Mouse (Mus musculus) monocyte, adult 5-6 weeks (primary cell): ENCODE results near the gene Bap1. TPM values are rescaled to one million over a fixed set of nuclear protein-coding genes. Genes with fewer than 3 reads are reported as not detected.

ENCODE experiments used
- ATAC-seq: fragments of 153-309, 156-312 bp; replicated peaks from 2 replicates; pipeline ENCODE4 v1.8.0; 2017; ENCODE audit warnings: mild to moderate bottlenecking; ENCODE audit not compliant: low TSS enrichment, insufficient number of reproducible peaks, severe bottlenecking, poor library complexity, low FRiP score
- total RNA-seq: library from RNA; stranded (forward); fragments of 200-1000, 200-491, 200-594 nt; gene quantifications from 3 replicates; pipeline ENCODE4 v1.2.3, GENCODE M21; 2017

The Bap1 gene
- total RNA-seq, 1 experiment from 2014 or later, result 40.4 TPM

GRCm38 (mm10) chr14:31232404-31233069 lies 18.7 kb upstream of the Bap1 start:
- no peak for ATAC-seq

GRCm38 (mm10) chr14:31233070-31233995 lies 17.9 kb upstream of the Bap1 start:
- no peak for ATAC-seq

- peak; percentile 85 for ATAC-seq
Observed at GRCm38 (mm10) chr14:31233996-31234591, 17.2 kb upstream of the Bap1 start.

GRCm38 (mm10) chr14:31237101-31237882 lies 14.0 kb upstream of the Bap1 start:
- ATAC-seq, result no peak

- ATAC-seq, result no peak
Observed at GRCm38 (mm10) chr14:31240528-31240927, 10.7 kb upstream of the Bap1 start.

- no peak for ATAC-seq
Observed at GRCm38 (mm10) chr14:31244777-31245176, 6.5 kb upstream of the Bap1 start.

- ATAC-seq, result no peak
Observed at GRCm38 (mm10) chr14:31245946-31246345, 5.3 kb upstream of the Bap1 start.

- no peak for ATAC-seq
Observed at GRCm38 (mm10) chr14:31248396-31248795, 2.9 kb upstream of the Bap1 start.

- no peak; the same call in 1 of the 2 replicates for ATAC-seq
Observed at GRCm38 (mm10) chr14:31250222-31251083, 797 bp upstream of the Bap1 start.

- ATAC-seq, result 0 out of 2 replicates have a peak, but pooled peaks have one; percentile 7
Observed at GRCm38 (mm10) chr14:31251626-31252025, 376 bp downstream of the Bap1 start.

- no peak for ATAC-seq
Observed at GRCm38 (mm10) chr14:31252091-31252490, 841 bp downstream of the Bap1 start.

- no peak for ATAC-seq
Observed at GRCm38 (mm10) chr14:31258476-31259050, 7.3 kb downstream of the Bap1 start.

GRCm38 (mm10) chr14:31260374-31260773 lies 9.1 kb downstream of the Bap1 start:
- ATAC-seq, result no peak

GRCm38 (mm10) chr14:31260932-31261331 lies 9.7 kb downstream of the Bap1 start:
- no peak for ATAC-seq

- no peak for ATAC-seq
Observed at GRCm38 (mm10) chr14:31267649-31268048, 16.4 kb downstream of the Bap1 start.

- no peak for ATAC-seq
Observed at GRCm38 (mm10) chr14:31268301-31269001, 17.2 kb downstream of the Bap1 start.
